Mouse (Mus musculus) myocyte (in vitro differentiated cells): Measurements from ENCODE around the gene Man1c1. TPM values are rescaled to one million over a fixed set of nuclear protein-coding genes. Genes with fewer than 3 reads are reported as not detected.

Experiments used
- H3K27me3 ChIP-seq: one replicate; pipeline ENCODE4 v1.6.1; 2011; ENCODE audit not compliant: control insufficient read depth, insufficient read depth, insufficient read length
- H3K36me3 ChIP-seq: one replicate; pipeline ENCODE4 v1.6.1; 2011; ENCODE audit not compliant: control insufficient read depth, insufficient read depth
- H3K4me2 ChIP-seq: one replicate; pipeline ENCODE4 v1.6.1; 2011; ENCODE audit warnings: low read depth, control low read depth
- H3K4me3 ChIP-seq: one replicate; pipeline ENCODE4 v1.5.1; 2011; ENCODE audit warnings: mild to moderate bottlenecking, control low read depth, moderate library complexity
- H3K79me2 ChIP-seq: one replicate; pipeline ENCODE4 v1.6.1; 2011; ENCODE audit not compliant: control insufficient read depth, insufficient read depth
- H3ac ChIP-seq: one replicate; pipeline ENCODE4 v1.6.1; 2011; ENCODE audit not compliant: control insufficient read depth, insufficient read length
- CEBPB ChIP-seq: IDR thresholded peaks from 2 replicates; pipeline ENCODE4 v1.6.1; 2011; ENCODE audit warnings: mild to moderate bottlenecking, moderate library complexity; ENCODE audit not compliant: poor library complexity, insufficient read depth, severe bottlenecking
- E2F4 ChIP-seq: IDR thresholded peaks from one replicate; pipeline ENCODE4 v1.6.1; 2011; ENCODE audit warnings: mild to moderate bottlenecking, control low read depth, moderate library complexity; ENCODE audit not compliant: insufficient read depth
- MAX ChIP-seq: IDR thresholded peaks from one replicate; pipeline ENCODE4 v1.6.1; 2011; ENCODE audit warnings: low read depth, mild to moderate bottlenecking, control low read depth
- MYOD1 ChIP-seq, 3 experiments: IDR thresholded peaks; one replicate each; pipeline ENCODE4 v1.6.1; 2011; ENCODE audit warnings: control low read depth in 2 of 3, low read depth in 2 of 3, mild to moderate bottlenecking in 2 of 3, moderate library complexity in 1 of 3; ENCODE audit not compliant: insufficient read length in 2 of 3, control insufficient read depth in 1 of 3
- MYOG ChIP-seq, 3 experiments: IDR thresholded peaks; one replicate each; pipeline ENCODE4 v1.6.1; 2011; ENCODE audit warnings: control low read depth in 2 of 3, low read depth in 2 of 3, mild to moderate bottlenecking in 2 of 3; ENCODE audit not compliant: insufficient read length in 2 of 3, control insufficient read depth in 1 of 3, insufficient read depth in 1 of 3
- POLR2A ChIP-seq: IDR thresholded peaks from one replicate; pipeline ENCODE4 v1.6.1; 2011; ENCODE audit warnings: low read depth, mild to moderate bottlenecking, control low read depth, moderate library complexity; ENCODE audit not compliant: insufficient read length
- POLR2AphosphoS2 ChIP-seq: IDR thresholded peaks from one replicate; pipeline ENCODE4 v1.6.1; 2011; ENCODE audit warnings: low read depth, control low read depth; ENCODE audit not compliant: insufficient read length
- REST ChIP-seq: IDR thresholded peaks from one replicate; pipeline ENCODE4 v1.6.1; 2011; ENCODE audit warnings: mild to moderate bottlenecking, control low read depth, moderate library complexity; ENCODE audit not compliant: insufficient read depth, insufficient read length
- SRF ChIP-seq: IDR thresholded peaks from one replicate; pipeline ENCODE4 v1.6.1; 2011; ENCODE audit warnings: low read depth; ENCODE audit not compliant: control insufficient read depth, insufficient read length
- TCF12 ChIP-seq: IDR thresholded peaks from one replicate; pipeline ENCODE4 v1.6.1; 2011; ENCODE audit warnings: mild to moderate bottlenecking, control low read depth; ENCODE audit not compliant: poor library complexity, insufficient read depth, severe bottlenecking
- TCF3 ChIP-seq: IDR thresholded peaks from one replicate; pipeline ENCODE4 v1.6.1; 2011; ENCODE audit warnings: low read depth, control low read depth; ENCODE audit not compliant: insufficient read length
- USF1 ChIP-seq: IDR thresholded peaks from one replicate; pipeline ENCODE4 v1.6.1; 2011; ENCODE audit warnings: low read depth, mild to moderate bottlenecking, control low read depth, moderate library complexity
- polyA plus RNA-seq: library from polyadenylated mRNA; unstranded; fragments of >200 nt; fragmentation: generic; extraction: Trizol; gene quantifications from one replicate; pipeline ENCODE4 v1.2.1, GENCODE M21; 2012; ENCODE audit warnings: missing spikeins

Gene Man1c1
- polyA plus RNA-seq, 1 experiment = 11.3 TPM

- Histone ChIP-seq H3K27me3 (no peaks in the 10 kb centered on the region), H3ac (no peak overlapping the region), H3K36me3 (no peaks in the 10 kb centered on the region), H3K4me3 (no peak overlapping the region), H3K79me2 (no peaks in the 10 kb centered on the region), H3K4me2 (no peak overlapping the region)
- no peak for TF ChIP-seq REST
- no peak for TF ChIP-seq MYOD1 (IDR thresholded peaks at IDR 0.05; ENCODE audit: control insufficient read depth in 1 of 3, insufficient read length in 2 of 3, low read depth in 2 of 3)
- TF ChIP-seq POLR2A = no peak
- no peak for TF ChIP-seq MAX
- no peak for TF ChIP-seq TCF3
- TF ChIP-seq MYOG (IDR thresholded peaks at IDR 0.05; ENCODE audit: control insufficient read depth in 1 of 3, insufficient read depth in 1 of 3, insufficient read length in 2 of 3, low read depth in 2 of 3) = no peak
- TF ChIP-seq SRF = no peak
- TF ChIP-seq USF1 = no peak
- TF ChIP-seq CEBPB = no peak
- no peak for TF ChIP-seq POLR2AphosphoS2
Measured at GRCm38 (mm10) chr4:134610616-134611015, 93.5 kb downstream of the Man1c1 start.

DNA sequence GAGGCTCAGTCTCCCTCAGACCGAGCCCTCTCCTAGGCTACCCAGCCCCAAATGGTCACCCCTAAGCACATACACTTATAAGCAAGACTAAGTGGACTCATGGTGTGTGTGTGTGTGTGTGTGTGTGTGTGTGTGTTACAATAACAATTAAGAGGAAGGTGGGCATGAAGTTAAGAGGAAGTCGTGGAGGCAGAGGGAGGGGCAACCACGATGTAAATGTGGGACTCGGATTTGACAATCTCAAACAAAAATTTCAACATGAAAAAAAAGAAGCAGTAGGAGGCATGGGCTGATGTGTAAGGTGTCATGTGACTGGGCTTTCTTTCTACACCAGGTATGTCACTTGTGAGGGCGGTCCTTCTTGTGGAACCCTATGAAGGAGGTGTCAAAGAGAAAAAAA is 96.4 kb downstream of the Man1c1 start:
- Histone ChIP-seq H3K4me2 (no peak overlapping the region), H3K36me3 (no peaks in the 10 kb centered on the region), H3ac (no peak overlapping the region), H3K79me2 (no peaks in the 10 kb centered on the region), H3K27me3 (no peaks in the 10 kb centered on the region), H3K4me3 (no peak overlapping the region)
- TF ChIP-seq E2F4 (no peak), REST (no peak), TCF12 (no peak), USF1 (no peak), CEBPB (no peak), MAX (no peak), TCF3 (no peak), POLR2AphosphoS2 (no peak), SRF (no peak), MYOD1 (IDR thresholded peaks at IDR 0.05; ENCODE audit: control insufficient read depth in 1 of 3, insufficient read length in 2 of 3, low read depth in 2 of 3) (no peak), MYOG (IDR thresholded peaks at IDR 0.05; ENCODE audit: control insufficient read depth in 1 of 3, insufficient read depth in 1 of 3, insufficient read length in 2 of 3, low read depth in 2 of 3) (no peak), POLR2A (no peak)

GRCm38 (mm10) chr4:134606054-134606453 is 98.0 kb downstream of the Man1c1 start:
- Histone ChIP-seq H3K79me2 (no peaks in the 10 kb centered on the region), H3K27me3 (no peaks in the 10 kb centered on the region), H3K36me3 (no peaks in the 10 kb centered on the region), H3K4me3 (no peak overlapping the region), H3ac (no peak overlapping the region), H3K4me2 (no peak overlapping the region)
- TF ChIP-seq TCF12 = no peak
- no peak for TF ChIP-seq POLR2AphosphoS2
- TF ChIP-seq MYOG (IDR thresholded peaks at IDR 0.05; ENCODE audit: control insufficient read depth in 1 of 3, insufficient read depth in 1 of 3, insufficient read length in 2 of 3, low read depth in 2 of 3) = no peak
- TF ChIP-seq MYOD1 (IDR thresholded peaks at IDR 0.05; ENCODE audit: control insufficient read depth in 1 of 3, insufficient read length in 2 of 3, low read depth in 2 of 3) = no peak
- TF ChIP-seq USF1 = no peak
- TF ChIP-seq E2F4 = no peak

GRCm38 (mm10) chr4:134604472-134604871 is 99.6 kb downstream of the Man1c1 start:
- H3K4me2 ChIP-seq = no peak overlapping the region
- no peaks in the 10 kb centered on the region for H3K79me2 ChIP-seq
- H3K4me3 ChIP-seq = no peak overlapping the region
- TF ChIP-seq E2F4 (no peak), CEBPB (peak; percentile 43; the same call in 1 of the 2 replicates)
- H3K27me3 ChIP-seq = no peaks in the 10 kb centered on the region
- H3ac ChIP-seq = no peak overlapping the region
- no peaks in the 10 kb centered on the region for H3K36me3 ChIP-seq

- Histone ChIP-seq H3K79me2 (no peaks in the 10 kb centered on the region), H3K4me2 (peak overlapping the region; percentile 0), H3K36me3 (no peaks in the 10 kb centered on the region), H3ac (no peak overlapping the region), H3K27me3 (no peaks in the 10 kb centered on the region), H3K4me3 (no peak overlapping the region)
- peak in 1 of 3 experiments; percentile 38 for TF ChIP-seq MYOD1 (IDR thresholded peaks at IDR 0.05; ENCODE audit: control insufficient read depth in 1 of 3, insufficient read length in 2 of 3, low read depth in 2 of 3)
- TF ChIP-seq MAX = no peak
Measured at GRCm38 (mm10) chr4:134603553-134603952, 100.5 kb downstream of the Man1c1 start.

- TF ChIP-seq E2F4 (no peak), MAX (no peak), POLR2A (no peak), REST (no peak), MYOG (IDR thresholded peaks at IDR 0.05; ENCODE audit: control insufficient read depth in 1 of 3, insufficient read depth in 1 of 3, insufficient read length in 2 of 3, low read depth in 2 of 3) (no peak), SRF (no peak), USF1 (no peak)
- Histone ChIP-seq H3K4me3 (no peak overlapping the region), H3K4me2 (no peak overlapping the region)
Measured at GRCm38 (mm10) chr4:134602610-134603009, 101.5 kb downstream of the Man1c1 start.

More at GRCm38 (mm10) chr4:134602610-134603009, 101.5 kb downstream of the Man1c1 start:
- Histone ChIP-seq H3ac (no peak overlapping the region), H3K79me2 (no peaks in the 10 kb centered on the region), H3K36me3 (no peaks in the 10 kb centered on the region), H3K27me3 (no peaks in the 10 kb centered on the region)
